Mouse (Mus musculus): ENCODE data around the gene Atg16l2. TPM values are rescaled to one million over a fixed set of nuclear protein-coding genes. Genes with fewer than 3 reads are reported as not detected.

The Atg16l2 gene
- total RNA-seq, 2 experiments from 2014 or later: 15.3 to 20.2 TPM

- ATAC-seq (ENCODE audit: poor library complexity, severe bottlenecking): no peak
Observed at GRCm38 (mm10) chr7:101293138-101293537, 8.9 kb downstream of the Atg16l2 start.

GRCm38 (mm10) chr7:101292696-101293095 lies 9.4 kb downstream of the Atg16l2 start:
- ATAC-seq (ENCODE audit: poor library complexity, severe bottlenecking): no peak

GRCm38 (mm10) chr7:101292086-101292485 lies 10.0 kb downstream of the Atg16l2 start:
- no peak for ATAC-seq (ENCODE audit: poor library complexity, severe bottlenecking)

- no peak for ATAC-seq (ENCODE audit: poor library complexity, severe bottlenecking)
Observed at GRCm38 (mm10) chr7:101291641-101292040, 10.4 kb downstream of the Atg16l2 start.

GRCm38 (mm10) chr7:101291211-101291610 lies 10.8 kb downstream of the Atg16l2 start:
- ATAC-seq (ENCODE audit: poor library complexity, severe bottlenecking): no peak

- ATAC-seq (ENCODE audit: poor library complexity, severe bottlenecking): no peak
Observed at GRCm38 (mm10) chr7:101290401-101290800, 11.7 kb downstream of the Atg16l2 start.

- ATAC-seq (ENCODE audit: poor library complexity, severe bottlenecking): no peak
Observed at GRCm38 (mm10) chr7:101288436-101288835, 13.6 kb downstream of the Atg16l2 start.

GRCm38 (mm10) chr7:101287820-101288219 lies 14.2 kb downstream of the Atg16l2 start:
- no peak for ATAC-seq (ENCODE audit: poor library complexity, severe bottlenecking)

GRCm38 (mm10) chr7:101286891-101287290 lies 15.2 kb downstream of the Atg16l2 start:
- ATAC-seq (ENCODE audit: poor library complexity, severe bottlenecking): no peak

GRCm38 (mm10) chr7:101284504-101284903 lies 17.5 kb downstream of the Atg16l2 start:
- no peak for ATAC-seq (ENCODE audit: poor library complexity, severe bottlenecking)

- ATAC-seq (ENCODE audit: poor library complexity, severe bottlenecking): no peak
Observed at GRCm38 (mm10) chr7:101282721-101283120, 19.3 kb downstream of the Atg16l2 start.

- no peak for ATAC-seq (ENCODE audit: poor library complexity, severe bottlenecking)
Observed at GRCm38 (mm10) chr7:101272466-101273160, 29.4 kb downstream of the Atg16l2 start.

GRCm38 (mm10) chr7:101271602-101272001 lies 30.4 kb downstream of the Atg16l2 start:
- ATAC-seq (ENCODE audit: poor library complexity, severe bottlenecking): no peak

GRCm38 (mm10) chr7:101267457-101268259 lies 34.4 kb downstream of the Atg16l2 start:
- no peak for ATAC-seq (ENCODE audit: poor library complexity, severe bottlenecking)

- ATAC-seq (ENCODE audit: poor library complexity, severe bottlenecking): no peak
Observed at GRCm38 (mm10) chr7:101263511-101263910, 38.5 kb downstream of the Atg16l2 start.

- ATAC-seq (ENCODE audit: poor library complexity, severe bottlenecking): no peak
Observed at GRCm38 (mm10) chr7:101261941-101262546, 40.0 kb downstream of the Atg16l2 start.

- no peak for ATAC-seq (ENCODE audit: poor library complexity, severe bottlenecking)
Observed at GRCm38 (mm10) chr7:101258482-101258881, 43.6 kb downstream of the Atg16l2 start.

- ATAC-seq (ENCODE audit: poor library complexity, severe bottlenecking): no peak
Observed at GRCm38 (mm10) chr7:101253071-101253470, 49.0 kb downstream of the Atg16l2 start.

GRCm38 (mm10) chr7:101249173-101249572 lies 52.9 kb downstream of the Atg16l2 start:
- no peak for ATAC-seq (ENCODE audit: poor library complexity, severe bottlenecking)

GRCm38 (mm10) chr7:101248760-101249159 lies 53.3 kb downstream of the Atg16l2 start:
- ATAC-seq (ENCODE audit: poor library complexity, severe bottlenecking): no peak

- no peak for ATAC-seq (ENCODE audit: poor library complexity, severe bottlenecking)
Observed at GRCm38 (mm10) chr7:101236712-101237473, 65.2 kb downstream of the Atg16l2 start.

All from megakaryocyte, adult 5-6 weeks (primary cell).